Mouse (Mus musculus): ENCODE data around the gene Ppp1r11. TPM values are rescaled to one million over a fixed set of nuclear protein-coding genes. Genes with fewer than 3 reads are reported as not detected.

Gene Ppp1r11
- polyA plus RNA-seq, 1 experiment from 2014 or later: 143 TPM

DNA sequence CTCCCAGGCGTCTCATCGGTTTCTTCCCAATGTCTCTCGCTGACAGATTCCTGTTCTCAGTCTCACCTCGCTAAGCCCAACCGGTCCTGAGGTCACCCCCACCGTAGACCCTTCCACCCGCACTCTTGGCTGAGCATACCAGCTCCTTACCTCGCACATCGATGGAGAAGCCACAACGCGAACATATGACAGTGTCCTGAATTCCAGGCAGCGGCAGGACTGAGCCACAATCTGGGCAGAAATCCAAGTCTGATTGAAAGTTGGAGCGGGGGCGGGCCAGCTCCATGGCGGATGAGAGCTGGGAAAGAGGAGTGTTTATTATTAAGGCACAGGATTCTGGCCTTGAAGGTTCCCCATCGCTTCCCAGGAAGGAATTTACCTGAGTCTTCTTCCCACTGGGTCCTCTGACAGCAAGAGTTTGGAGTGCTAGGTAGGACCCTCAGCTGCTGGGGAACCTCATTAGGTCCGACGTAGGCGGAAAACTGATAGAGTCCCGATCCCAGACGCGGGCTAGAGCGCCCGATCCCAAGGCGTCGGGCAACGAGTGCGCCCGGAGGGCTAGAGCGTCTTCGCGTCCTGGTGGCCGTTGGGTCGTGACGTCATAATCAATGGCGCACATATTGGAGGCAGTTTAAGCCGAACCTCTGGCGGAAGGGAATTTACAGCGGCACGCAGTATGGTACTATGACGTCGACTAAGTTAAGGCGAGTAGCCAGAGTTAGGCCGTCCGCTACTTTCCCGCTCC, 6.6 kb upstream of the Ppp1r11 start, which contains the start of the genes Znrd1 and Znrd1as:
TSS of gene Znrd1 (minus strand) at position 561 of the 745 bp plus-strand sequence.
TSS of gene Znrd1as (plus strand) at position 594 of the 745 bp plus-strand sequence.
- Histone ChIP-seq H3K27ac (replicated peaks) (peak within 1 kb of the TSS; percentile 64), H3K4me3 (peak within 1 kb of the TSS; percentile 64), H3K27me3 (no peaks in the 10 kb centered on the region), H3K4me1 (peaks cover 17% of the 10 kb centered on the region), H3K4me2 (replicated peaks) (peak within 1 kb of the TSS; percentile 79), H3K9me3 (no peaks in the 10 kb centered on the region), H3K9ac (replicated peaks) (peak within 1 kb of the TSS; percentile 78), H3K36me3 (0 out of 2 replicates have a peak, but pooled peaks cover 7% of the 10 kb centered on the region)
- ATAC-seq (ENCODE audit: low FRiP score, low read depth): peak; percentile 98
- under 1% methylated on average over 46 of the region's 46 CpGs for WGBS

- 100% methylated on average over 1 of the region's 1 CpGs for WGBS
- Histone ChIP-seq H3K9me3 (no peaks in the 10 kb centered on the region), H3K4me2 (replicated peaks) (no peak overlapping the region), H3K9ac (replicated peaks) (no peak overlapping the region), H3K27me3 (no peaks in the 10 kb centered on the region), H3K27ac (replicated peaks) (no peak overlapping the region), H3K4me1 (peaks cover 16% of the 10 kb centered on the region), H3K4me3 (no peak overlapping the region), H3K36me3 (peaks cover 19% of the 10 kb centered on the region)
- no peak for ATAC-seq (ENCODE audit: low FRiP score, low read depth)
Measured at GRCm38 (mm10) chr17:36953062-36953461, 1.5 kb upstream of the Ppp1r11 start.

DNA sequence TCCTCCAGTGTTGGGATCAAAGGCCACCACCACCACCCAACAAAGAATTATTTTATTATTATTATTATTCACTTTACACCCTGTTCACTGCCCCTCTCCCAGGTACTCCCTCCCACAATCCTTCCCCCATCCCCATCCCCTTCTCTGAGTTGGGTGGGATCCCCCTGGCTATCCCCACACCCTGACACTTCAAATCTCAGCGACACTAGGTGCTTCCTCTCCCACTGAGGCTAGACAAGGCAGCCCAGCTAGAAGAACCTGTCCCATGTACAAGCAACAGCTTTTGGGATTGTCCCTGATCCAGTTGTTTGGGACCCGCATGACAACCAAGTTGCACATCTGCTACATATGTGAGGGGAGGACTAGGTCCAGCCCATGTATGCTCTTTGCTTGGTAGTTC, 1.1 kb upstream of the Ppp1r11 start:
- H3K4me1 ChIP-seq: peaks cover 17% of the 10 kb centered on the region
- WGBS: 90% methylated on average over 2 of the region's 2 CpGs
- H3K9ac ChIP-seq (replicated peaks): no peak overlapping the region
- no peaks in the 10 kb centered on the region for H3K27me3 ChIP-seq
- H3K36me3 ChIP-seq: peaks cover 19% of the 10 kb centered on the region
- H3K4me3 ChIP-seq: no peak overlapping the region
- no peak overlapping the region for H3K4me2 ChIP-seq (replicated peaks)
- H3K27ac ChIP-seq (replicated peaks): no peak overlapping the region
- H3K9me3 ChIP-seq: no peaks in the 10 kb centered on the region
- ATAC-seq (ENCODE audit: low FRiP score, low read depth): no peak

DNA sequence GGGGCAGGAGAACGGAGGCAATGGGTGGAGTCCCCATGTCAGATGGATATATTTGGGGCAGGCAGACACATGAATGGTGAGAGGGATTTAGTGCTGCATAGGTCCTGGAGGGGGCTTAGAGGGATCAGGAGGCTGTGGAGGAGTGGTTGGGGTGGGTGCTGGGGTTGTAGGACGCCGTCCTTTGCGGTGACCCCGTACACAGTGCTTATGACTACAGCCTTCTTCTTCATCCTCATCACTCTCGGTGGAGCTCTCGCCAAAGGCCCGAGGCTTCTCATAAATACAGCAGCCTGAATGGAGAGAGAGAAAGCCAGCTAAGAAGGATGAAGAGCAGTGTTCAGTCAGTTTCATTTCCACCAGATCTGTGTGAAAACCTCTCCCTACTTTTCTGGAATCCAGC, 2.3 kb downstream of the Ppp1r11 start:
- no peaks in the 10 kb centered on the region for H3K9me3 ChIP-seq
- no peak overlapping the region for H3K4me2 ChIP-seq (replicated peaks)
- no peak for ATAC-seq (ENCODE audit: low FRiP score, low read depth)
- WGBS: 87% methylated on average over 8 of the region's 8 CpGs
- H3K4me1 ChIP-seq: peaks cover 15% of the 10 kb centered on the region
- H3K27ac ChIP-seq (replicated peaks): no peak overlapping the region
- H3K4me3 ChIP-seq: no peak overlapping the region
- peaks cover 23% of the 10 kb centered on the region for H3K27me3 ChIP-seq
- H3K9ac ChIP-seq (replicated peaks): no peak overlapping the region
- peaks cover 12% of the 10 kb centered on the region for H3K36me3 ChIP-seq

GRCm38 (mm10) chr17:36948286-36948685, 3.3 kb downstream of the Ppp1r11 start:
- H3K4me1 ChIP-seq: peaks cover 17% of the 10 kb centered on the region
- WGBS: 81% methylated on average over 1 of the region's 1 CpGs
- ATAC-seq (ENCODE audit: low FRiP score, low read depth): no peak
- no peak overlapping the region for H3K4me2 ChIP-seq (replicated peaks)
- H3K9ac ChIP-seq (replicated peaks): no peak overlapping the region
- no peak overlapping the region for H3K27ac ChIP-seq (replicated peaks)
- no peaks in the 10 kb centered on the region for H3K9me3 ChIP-seq
- no peak overlapping the region for H3K4me3 ChIP-seq
- H3K36me3 ChIP-seq: peaks cover 12% of the 10 kb centered on the region
- H3K27me3 ChIP-seq: peaks cover 33% of the 10 kb centered on the region

- Histone ChIP-seq H3K9ac (replicated peaks) (peak overlapping the region; percentile 81), H3K27me3 (peaks cover 44% of the 10 kb centered on the region), H3K27ac (replicated peaks) (peak overlapping the region; percentile 56), H3K36me3 (peaks cover 12% of the 10 kb centered on the region), H3K4me2 (replicated peaks) (peak overlapping the region; percentile 94), H3K4me3 (peak overlapping the region; percentile 55), H3K4me1 (peaks cover 24% of the 10 kb centered on the region), H3K9me3 (no peaks in the 10 kb centered on the region)
- WGBS: 1% methylated on average over 62 of the region's 62 CpGs
- ATAC-seq (ENCODE audit: low FRiP score, low read depth): peak; percentile 41
Measured at GRCm38 (mm10) chr17:36947051-36947819, 4.3 kb downstream of the Ppp1r11 start.

DNA sequence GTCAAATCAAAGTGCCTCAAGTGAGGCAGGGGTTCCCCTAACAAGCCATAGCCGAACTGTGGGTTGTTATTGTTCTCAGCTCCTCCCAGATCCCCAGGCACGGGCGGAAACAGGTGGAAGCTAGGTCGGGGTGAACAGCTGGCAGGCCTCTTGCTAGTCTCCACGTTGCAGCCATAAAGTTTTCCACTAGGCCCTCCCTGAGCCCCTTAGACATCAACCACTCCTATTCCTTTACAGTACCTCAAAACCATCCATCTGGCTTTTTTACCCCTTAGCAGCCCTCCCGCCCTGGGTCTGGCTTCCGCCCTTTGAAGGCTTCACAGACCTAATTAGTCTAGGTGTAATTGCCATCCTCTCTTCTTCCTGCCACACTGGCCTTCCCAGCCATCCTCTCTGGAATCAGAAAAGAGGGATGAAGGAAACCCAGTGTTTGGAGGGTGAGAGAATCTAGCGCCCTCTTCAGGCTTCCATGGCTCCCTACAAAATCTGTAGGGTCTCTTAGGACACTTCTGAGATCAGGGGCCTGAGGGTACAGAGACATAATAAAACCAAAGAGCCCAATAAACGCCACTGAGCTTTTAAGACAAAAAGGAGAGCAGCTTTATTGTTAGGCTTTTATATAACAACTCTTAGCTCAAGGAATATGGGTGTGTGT, 7.3 kb downstream of the Ppp1r11 start:
- ATAC-seq (ENCODE audit: low FRiP score, low read depth): no peak
- Histone ChIP-seq H3K9me3 (no peaks in the 10 kb centered on the region), H3K4me3 (no peak overlapping the region), H3K4me2 (replicated peaks) (no peak overlapping the region), H3K27me3 (peaks cover 61% of the 10 kb centered on the region), H3K4me1 (peaks cover 16% of the 10 kb centered on the region), H3K9ac (replicated peaks) (no peak overlapping the region), H3K36me3 (peaks cover 6% of the 10 kb centered on the region), H3K27ac (replicated peaks) (no peak overlapping the region)
- WGBS: 28% methylated on average over 9 of the region's 9 CpGs

GRCm38 (mm10) chr17:36943691-36944090, 7.8 kb downstream of the Ppp1r11 start:
- Histone ChIP-seq H3K36me3 (peaks cover under 1% of the 10 kb centered on the region), H3K4me2 (replicated peaks) (peak overlapping the region; percentile 55; the same call in 1 of the 2 replicates), H3K27ac (replicated peaks) (no peak overlapping the region), H3K4me1 (peaks cover 16% of the 10 kb centered on the region), H3K9ac (replicated peaks) (no peak overlapping the region), H3K4me3 (no peak overlapping the region), H3K27me3 (peaks cover 67% of the 10 kb centered on the region), H3K9me3 (no peaks in the 10 kb centered on the region)
- ATAC-seq (ENCODE audit: low FRiP score, low read depth): no peak
- WGBS: 30% methylated on average over 5 of the region's 5 CpGs

GRCm38 (mm10) chr17:36942791-36943471, 8.6 kb downstream of the Ppp1r11 start, which contains the start of gene Rnf39:
Gene Rnf39 (plus strand): TSS chr17:36942918.
- Histone ChIP-seq H3K4me2 (replicated peaks) (peak within 1 kb of the TSS; percentile 55), H3K36me3 (no peaks in the 10 kb centered on the region), H3K9ac (replicated peaks) (peak within 1 kb of the TSS; percentile 34; the same call in 1 of the 2 replicates), H3K4me3 (peak within 1 kb of the TSS; percentile 36), H3K27me3 (peaks cover 67% of the 10 kb centered on the region), H3K9me3 (no peaks in the 10 kb centered on the region), H3K4me1 (peaks cover 16% of the 10 kb centered on the region), H3K27ac (replicated peaks) (no peak within 1 kb of the TSS)
- 4% methylated on average over 56 of the region's 59 CpGs for WGBS
- ATAC-seq (ENCODE audit: low FRiP score, low read depth): no peak

DNA sequence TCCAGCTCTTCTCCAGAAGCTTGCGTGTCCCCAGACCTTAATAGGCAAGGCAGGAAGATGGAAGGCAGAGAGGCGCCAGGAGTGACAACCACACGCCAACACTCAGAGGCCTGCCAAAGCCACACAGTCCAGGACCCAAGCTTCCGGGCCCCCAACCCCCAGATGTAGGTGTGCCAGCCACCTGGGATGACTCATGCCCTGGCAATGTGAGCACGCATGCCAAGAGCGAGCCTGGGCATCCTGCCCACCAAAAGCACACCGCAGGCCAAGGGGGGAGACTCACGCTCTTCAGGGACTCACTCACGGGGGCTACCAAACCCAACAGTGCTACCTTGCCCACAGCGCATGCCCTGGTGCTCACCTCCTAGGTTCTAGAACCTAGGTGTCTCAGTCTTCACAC, 9.2 kb downstream of the Ppp1r11 start:
- Histone ChIP-seq H3K27me3 (peaks cover 67% of the 10 kb centered on the region), H3K4me1 (peaks cover 11% of the 10 kb centered on the region), H3K9ac (replicated peaks) (no peak overlapping the region), H3K4me3 (peak overlapping the region; percentile 36), H3K4me2 (replicated peaks) (peak overlapping the region; percentile 55), H3K36me3 (no peaks in the 10 kb centered on the region), H3K27ac (replicated peaks) (no peak overlapping the region), H3K9me3 (no peaks in the 10 kb centered on the region)
- ATAC-seq (ENCODE audit: low FRiP score, low read depth): no peak
- WGBS: 63% methylated on average over 10 of the region's 10 CpGs

DNA sequence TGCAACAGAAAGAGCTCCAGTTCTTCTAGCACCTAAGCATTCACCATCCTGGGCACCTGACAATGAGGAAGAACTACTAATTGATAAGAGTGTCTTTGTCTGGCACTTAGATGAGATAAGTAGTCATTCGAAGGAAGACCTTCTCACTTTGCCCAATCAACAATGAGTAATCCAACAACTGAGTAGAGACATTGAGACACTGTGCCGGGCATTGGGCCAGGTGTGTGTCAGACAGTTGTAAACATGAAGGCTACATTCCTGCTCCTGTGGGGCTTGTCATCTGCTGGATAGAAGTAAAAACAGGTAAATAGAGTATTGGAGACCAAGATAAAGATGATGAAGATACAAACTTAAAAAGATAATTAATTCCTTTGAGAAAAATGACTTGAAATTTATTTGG, 13.5 kb downstream of the Ppp1r11 start:
- H3K4me2 ChIP-seq (replicated peaks): no peak overlapping the region
- no peaks in the 10 kb centered on the region for H3K36me3 ChIP-seq
- H3K9me3 ChIP-seq: no peaks in the 10 kb centered on the region
- H3K4me1 ChIP-seq: peaks cover 4% of the 10 kb centered on the region
- WGBS: 86% methylated on average over 2 of the region's 2 CpGs
- H3K27me3 ChIP-seq: peaks cover 31% of the 10 kb centered on the region
- ATAC-seq (ENCODE audit: low FRiP score, low read depth): no peak
- no peak overlapping the region for H3K9ac ChIP-seq (replicated peaks)
- H3K27ac ChIP-seq (replicated peaks): no peak overlapping the region
- H3K4me3 ChIP-seq: no peak overlapping the region

Data from midbrain, embryonic 12.5 days (tissue).